Mouse (Mus musculus) ovary, postnatal 14 days (tissue): Measurements from ENCODE around the gene Vps13c.

Experiments used
- DNase-seq: peaks from one replicate; pipeline ENCODE4 v3.0.0; 2022; ENCODE audit warnings: low spot score

Vps13c gene

DNA sequence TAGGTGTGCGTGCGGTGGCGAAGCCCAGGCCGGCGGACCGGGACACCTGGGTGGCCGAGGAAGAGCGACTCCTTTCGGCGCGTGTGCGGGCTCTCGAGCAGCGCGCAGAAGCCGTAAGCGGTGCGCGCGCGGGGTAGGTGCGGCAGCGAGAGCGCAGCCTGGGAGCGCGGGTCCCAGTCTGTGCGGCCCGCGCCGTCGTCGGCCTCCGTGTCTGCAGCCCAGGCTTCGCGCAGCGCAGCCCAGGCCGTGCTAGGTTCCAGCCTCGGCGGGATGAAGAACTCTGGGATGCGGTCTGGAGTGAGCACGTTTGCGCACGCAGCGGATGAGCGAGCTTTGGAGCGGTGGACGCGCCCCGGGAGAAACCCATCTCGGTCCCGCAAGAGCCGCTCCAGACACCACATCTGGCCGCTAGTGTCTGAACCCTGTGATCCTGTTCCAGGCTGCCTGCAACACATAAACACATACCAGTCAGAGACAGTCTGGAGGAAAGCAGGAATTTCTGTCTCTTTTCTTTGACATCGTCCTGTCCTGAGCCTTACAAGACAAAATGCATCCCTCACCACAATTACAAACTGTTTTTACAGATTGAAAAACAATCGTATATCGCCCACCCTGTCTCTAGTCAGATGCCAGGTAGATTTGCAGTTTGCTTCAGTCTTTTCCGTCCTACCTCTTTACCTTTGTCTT is 8.7 kb upstream of the Vps13c start:
- no peak for DNase-seq

DNA sequence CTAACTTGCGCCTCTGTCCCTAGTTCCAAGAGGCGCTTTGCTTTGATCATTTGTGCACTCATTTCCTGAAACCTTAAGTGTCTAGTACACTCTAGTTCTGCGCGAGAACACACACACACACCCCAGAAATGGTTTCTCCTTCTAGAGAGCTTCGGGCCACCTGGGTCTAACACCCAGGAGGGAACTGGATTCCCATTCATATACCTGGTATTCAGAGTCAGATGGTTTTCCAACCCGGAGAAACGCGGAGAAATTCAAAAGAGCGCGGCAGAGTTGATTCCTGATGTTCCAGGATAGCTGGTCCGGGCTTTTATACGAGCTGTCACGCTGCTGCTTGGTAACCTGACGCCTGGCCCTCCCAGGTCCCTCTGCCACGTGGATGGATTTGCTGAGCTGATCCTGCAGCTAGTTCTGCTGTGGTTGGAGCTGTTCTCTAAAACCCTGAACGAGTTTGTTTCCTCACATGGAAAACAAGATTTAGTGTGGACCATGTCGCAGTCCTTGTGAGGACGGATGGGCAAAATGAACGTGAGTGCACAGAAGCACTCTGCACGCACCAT is 8.1 kb upstream of the Vps13c start, which contains the start of gene C2cd4a:
C2cd4a (minus strand) TSS at position 285 of the 560 bp plus-strand sequence.
- no peak for DNase-seq

DNA sequence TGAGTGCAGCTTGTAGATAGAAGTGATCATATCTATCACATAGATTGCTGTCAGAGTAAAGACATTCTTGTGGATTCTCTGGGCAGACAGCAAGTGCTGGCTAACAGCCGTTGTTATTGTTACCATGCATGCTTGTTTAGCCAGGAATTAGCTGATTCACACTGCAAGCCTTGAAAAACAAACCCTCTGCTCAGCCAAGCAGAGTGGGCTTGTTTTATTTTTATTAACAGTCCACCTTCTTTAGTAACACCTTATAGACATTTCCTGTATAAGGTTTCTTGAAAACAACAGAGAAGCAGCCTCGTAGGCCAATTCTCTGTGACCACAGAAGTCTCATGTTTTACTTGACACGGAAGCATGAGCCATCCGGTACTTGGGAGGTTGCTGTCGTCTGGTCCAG is 5.7 kb upstream of the Vps13c start:
- DNase-seq = no peak

DNA sequence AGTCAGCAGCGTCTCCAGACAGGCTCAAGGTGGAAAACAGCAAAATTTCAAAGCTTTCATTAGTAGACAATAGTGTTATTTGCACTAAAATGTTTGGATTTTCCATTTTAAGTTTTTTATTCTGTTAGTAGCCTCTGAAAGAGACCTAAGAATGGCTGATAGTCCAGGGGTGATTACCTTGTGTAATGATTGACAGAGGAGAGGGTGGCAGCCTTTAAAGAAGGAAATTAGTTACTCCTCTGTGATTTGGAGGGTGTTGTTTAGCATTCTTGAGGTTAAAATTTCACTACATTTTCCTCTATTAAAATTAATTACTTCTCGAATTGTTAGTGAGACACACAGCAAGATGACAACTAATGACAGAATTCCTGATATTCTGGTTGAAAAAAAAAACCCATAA is 2.9 kb upstream of the Vps13c start:
- DNase-seq = no peak

DNA sequence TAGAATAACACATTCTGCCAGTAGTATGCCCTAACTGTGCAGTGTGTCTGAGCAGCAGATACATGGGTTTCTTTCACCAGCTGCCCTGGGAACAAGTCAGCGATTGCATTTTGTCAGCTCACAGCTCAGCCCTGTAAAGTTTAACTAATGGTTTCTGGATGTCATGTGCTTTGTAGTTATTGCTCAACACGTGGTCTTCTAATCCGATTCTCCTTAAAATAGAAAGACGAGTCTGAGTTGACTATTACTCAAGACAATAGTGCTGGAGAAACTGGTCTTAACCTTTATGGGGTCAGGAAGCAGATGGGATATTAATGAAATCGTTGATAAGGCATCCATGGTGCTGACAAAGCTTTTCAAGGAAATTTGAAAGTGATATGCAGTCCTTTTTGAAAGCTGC is 2.6 kb downstream of the Vps13c start:
- no peak for DNase-seq

DNA sequence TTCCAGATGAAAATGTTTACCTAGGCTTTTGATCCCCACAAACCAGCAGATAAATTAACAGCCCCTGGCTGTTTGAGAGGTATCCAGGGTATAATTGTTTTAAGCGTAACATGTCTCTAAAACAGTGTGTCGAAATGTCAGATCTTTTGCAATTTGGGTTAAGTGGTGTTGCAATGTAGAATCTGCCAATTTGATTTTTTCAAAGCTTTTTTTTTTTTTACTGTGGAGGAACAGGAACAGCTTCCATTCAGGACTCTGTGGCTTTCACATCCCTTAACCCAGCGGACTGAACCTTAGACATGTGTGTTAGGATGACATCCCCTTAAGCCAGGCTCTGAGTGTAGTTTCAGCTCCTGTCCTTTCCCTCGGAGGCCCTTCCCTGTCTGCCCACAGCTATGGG is 4.8 kb downstream of the Vps13c start:
- DNase-seq = no peak

DNA sequence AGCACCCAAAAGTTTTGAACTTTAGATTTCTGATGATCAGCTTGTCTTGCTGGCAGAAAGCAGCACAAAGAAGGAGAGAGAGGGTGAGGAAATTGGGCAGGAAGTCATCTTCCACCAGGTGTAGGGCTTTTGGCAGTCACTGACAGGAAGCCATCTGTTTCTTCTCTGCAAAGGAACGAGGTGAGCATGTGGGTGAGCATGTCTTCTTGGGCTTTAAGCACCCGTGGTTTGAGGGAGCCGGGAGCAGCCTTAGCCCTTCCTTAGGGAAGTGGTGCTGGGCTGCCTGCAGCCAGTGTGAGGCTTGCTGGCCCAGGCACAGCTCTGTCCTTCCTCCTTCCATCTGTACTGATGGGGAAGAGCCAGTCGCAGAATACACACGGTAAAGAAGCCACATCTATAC is 5.5 kb downstream of the Vps13c start:
- no peak for DNase-seq

DNA sequence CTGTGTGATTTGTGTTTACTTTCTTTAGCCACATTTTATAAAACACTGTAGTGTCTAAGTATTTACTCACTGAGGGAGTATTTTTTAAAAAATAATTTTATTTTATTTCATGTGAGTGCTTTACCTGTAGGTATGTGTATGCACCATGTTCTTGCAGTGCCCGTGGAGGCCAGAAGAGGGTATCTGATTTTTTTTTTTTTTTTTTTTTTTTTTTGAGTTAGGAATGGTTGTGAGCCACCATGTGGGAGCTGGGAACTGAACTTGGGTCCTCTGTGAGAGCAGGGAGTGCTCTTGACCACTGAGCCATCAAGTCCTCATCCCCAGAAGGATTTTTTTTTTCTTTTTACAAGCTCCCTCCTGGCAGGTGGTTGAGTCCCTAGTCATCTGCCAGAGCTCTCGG is 5.9 kb downstream of the Vps13c start:
- no peak for DNase-seq

DNA sequence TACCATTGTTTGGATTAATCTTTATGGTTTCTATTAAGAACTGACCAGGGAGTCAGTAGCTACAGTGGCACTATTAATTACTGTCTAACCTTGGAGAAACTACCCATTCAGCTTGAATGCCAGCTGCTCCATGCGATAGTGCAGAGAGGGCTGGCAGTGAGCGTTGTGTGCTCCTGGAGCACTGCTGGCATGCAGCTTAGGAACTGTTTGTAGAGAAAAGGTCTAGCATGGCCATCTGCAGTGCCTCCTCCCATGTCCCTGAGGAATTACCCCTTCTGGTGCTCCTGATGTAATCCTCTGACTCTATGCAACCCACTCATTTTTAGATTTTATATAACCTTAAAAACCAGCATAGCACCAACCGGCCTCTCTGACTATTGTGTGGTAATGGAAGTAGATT is 7.4 kb downstream of the Vps13c start:
- DNase-seq = no peak

DNA sequence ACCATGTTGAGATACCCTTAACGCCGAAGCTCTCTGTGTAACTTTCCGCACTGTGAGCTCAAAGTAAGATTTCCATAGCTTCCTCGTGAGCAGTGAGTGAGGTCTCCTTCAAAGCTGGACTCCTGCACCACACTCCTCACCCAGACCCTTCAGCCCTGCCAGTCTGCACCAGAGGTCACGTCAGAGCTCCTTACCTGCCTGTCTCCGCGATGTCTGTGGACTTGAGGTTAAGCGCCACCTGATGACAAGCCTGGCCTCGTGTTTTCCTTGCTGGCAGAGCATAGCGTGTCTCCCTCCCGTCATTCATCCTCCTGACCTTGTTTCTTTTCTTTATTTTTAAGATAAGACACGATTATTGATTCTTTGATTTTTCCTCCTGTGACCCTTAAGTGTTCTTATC is 9.2 kb downstream of the Vps13c start:
- no peak for DNase-seq

DNA sequence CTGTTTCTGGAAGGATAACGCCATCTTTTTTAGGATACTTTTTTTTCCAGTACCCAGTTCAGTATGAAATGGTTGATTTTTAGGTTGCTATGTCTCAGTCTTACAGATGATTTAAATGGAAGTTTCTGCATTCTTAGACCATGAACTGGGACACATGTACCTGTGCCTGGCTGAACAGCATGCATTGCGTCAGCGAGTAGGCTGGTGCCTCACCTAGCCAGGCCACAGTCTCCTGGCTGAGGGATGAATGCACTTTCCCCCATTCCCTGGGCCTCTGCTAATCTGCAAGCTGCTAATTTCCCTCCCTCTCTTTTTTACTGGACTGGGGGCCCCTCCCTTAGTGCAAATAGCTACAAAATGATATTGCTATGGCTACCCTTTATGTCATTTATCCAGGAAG is 9.7 kb downstream of the Vps13c start:
- no peak for DNase-seq

DNA sequence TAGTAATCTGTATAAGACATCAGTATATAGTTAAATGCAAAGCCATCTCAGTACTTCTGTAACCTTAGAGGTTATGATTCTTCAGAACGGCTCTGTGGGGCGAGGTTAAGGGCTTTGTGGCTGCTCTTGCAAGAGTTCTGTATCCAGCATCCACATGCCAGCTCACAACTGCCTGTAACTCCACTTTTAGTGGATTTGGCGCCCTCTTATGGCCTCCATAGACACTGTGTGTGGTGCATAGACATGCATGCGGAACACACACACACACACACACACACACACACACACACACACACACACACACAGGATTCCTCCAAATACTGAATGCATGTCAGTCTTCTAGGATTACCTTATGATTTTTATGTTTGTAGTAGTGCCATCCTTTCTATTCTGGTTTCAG is 11.0 kb downstream of the Vps13c start:
- no peak for DNase-seq

DNA sequence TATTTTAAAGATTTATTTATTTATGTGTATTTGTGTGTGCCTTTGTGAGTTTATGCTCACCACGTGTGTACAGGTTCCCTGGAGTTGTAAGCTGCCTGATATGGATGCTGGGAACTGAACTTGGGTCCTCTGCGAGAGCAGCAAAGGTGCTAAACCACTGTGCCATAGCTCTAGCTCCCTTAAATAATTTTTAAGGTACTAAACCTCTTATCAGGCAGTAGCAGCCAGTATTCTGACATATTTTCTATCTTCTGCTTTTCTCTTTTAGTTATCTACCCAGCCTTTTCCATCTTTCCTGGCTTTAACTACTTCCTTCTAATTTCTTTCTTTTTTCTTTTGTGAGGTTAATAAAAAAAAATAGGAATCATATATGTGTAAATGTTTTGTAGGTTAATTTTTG is 20.1 kb downstream of the Vps13c start:
- DNase-seq = no peak

DNA sequence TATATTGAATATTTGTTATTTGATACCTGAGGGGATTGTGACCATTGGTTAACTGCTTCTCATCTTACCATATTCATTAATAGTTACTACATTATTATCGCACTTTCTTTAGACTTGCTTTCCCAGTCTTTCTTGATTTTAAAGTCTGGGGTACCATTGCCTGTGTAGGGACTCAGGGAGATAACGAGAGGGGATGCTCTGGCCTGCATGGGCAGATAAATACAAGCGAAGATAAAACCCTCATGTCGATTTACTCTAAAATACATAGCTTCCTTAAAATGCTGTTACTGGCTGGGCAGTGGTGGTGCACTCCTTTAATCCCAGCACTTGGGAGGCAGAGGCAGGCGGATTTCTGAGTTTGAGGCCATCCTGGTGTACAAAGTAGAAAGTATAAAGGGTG is 23.1 kb downstream of the Vps13c start:
- no peak for DNase-seq

DNA sequence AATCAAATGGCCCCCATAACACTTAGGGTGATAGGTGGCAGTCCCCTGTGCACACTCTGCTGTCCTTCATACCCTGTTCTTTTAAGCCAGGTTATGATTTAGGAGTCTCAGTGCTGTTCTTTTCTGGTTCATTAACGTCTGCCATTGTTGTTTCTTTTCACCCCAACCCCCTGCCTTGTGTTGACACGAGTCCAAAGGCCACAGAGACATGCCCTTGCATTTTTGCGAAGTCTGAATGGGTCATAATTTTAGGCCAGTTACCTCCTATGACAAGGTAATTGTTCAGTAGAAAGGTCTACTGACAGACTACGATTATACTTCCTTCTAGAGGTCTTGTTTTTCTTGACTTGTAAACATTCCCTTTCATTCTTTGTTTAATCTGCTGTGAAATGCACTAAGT is 23.8 kb downstream of the Vps13c start:
- DNase-seq = no peak

DNA sequence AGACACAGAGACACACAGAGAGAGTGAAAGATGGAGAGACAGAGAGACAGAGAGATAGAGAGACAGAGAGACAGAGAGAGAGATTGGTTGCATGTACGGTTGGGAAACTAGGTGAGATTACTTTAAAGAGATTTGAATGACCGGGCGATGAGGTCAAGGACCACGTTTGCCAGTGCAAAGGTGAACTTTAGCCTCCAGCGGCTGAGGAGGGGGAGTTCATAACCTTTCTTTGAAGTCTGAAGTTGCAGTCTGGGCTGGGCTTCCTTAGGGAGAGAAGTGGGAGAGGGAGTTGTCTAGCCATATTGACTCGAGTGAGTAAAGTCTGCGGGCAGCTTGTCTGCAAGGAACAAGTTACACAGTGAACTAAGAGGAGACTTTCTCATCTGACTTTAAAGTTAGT is 25.2 kb downstream of the Vps13c start:
- no peak for DNase-seq

DNA sequence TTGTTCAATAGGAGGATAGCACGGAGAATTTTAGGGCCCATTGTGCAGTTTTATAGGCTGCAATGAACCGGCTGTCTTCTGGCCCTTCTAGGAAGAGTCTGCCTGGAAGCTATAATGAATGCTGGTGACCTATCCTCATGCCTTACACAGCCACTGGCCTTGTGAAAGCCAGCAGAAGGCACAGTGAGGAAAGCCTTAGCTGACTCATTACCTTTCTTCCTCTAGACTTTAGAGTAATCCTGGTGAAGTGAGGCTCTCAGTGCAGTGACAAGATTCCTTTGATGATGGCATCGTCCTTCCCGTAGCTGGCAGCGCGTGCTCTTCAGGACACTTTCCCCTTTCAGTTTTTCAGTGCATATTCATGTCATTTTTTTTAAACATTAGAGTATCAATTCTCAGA is 27.2 kb downstream of the Vps13c start:
- DNase-seq = no peak

DNA sequence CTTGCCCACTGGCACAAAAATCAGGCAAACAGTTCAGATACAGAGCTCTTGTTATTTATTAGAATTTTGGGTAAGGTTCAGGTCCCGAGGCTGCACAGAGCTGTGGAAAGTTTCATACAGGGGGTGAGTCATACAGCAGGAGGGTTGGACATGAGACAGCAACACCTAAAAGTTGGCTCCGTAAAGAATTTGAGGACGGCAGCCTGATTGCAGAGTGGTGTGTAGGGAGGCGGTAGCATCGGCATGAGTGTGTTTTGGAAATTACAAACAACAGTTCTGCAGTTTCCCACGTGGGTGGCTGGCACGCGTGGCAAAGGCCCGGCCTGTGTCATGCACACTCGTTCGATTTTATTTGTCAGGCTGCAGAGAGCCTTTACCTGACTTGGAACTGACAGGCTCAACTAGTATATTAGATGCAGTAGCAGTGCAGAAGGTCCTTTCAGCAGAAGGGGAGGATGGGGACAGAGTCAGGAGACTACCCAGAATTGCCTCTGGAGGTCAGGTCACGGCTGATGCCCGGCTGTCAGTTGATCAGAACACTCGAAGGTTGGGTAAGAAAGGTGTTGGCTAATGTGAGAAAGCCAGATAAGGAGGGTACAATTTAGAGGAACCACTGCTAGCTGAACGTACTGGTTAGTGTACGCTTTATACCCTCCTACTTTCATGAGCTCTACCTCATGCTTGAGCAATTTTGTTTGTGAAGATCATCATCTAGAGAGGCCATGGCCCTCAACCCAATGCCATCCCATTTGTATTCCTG is 29.7 kb downstream of the Vps13c start:
- no peak for DNase-seq

DNA sequence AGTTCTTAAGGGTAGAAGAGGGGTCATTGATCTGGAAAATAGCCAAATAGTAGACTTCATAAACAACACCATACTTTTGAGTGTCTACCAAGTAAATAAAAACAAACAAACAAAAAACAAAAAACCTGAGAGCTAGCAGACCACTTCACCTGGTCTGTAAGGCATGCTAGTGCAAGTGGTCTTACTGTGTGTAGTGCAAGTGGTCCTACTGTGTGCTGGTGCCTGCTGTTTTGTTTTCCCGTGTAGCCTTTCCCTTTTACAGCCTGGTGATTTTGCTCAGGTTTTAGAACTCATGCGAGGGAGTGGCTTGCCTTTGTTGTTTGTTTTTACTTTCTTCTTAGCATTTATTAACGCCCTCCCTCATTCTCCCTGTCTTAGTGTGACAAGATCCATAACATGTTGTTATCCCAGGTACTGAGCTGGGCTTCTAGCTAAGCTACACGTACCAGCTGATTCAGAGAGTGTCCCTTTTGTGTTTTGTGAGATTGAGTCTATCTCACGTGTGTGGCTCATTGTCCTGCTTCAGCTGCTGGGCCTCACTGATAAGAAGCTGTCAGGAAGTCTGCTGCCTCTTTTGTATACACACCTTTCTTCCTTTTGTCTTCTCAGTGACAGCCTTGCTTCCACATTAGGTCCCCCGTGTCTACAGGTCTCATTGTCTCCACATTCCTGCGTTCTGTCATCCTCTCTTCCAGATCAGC is 34.5 kb downstream of the Vps13c start:
- no peak for DNase-seq

DNA sequence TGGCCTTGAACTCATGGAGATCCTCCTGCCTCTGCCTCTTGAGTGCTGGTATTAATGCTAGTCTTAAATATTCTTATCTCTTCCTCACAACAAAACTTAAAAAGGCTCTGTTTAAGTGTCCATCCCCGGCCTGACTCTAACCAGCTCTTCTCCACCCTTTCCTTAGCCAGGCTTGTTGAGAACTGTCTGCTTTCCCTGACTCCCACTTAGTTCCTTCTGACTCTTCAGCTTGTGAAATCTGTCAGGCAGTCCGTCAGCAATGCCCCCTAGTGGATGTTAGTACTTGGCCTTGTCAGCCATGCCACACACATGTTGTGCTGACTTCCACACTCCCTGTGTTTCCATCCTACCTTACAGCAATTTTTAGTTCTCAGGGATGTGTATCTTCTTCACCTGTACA is 35.1 kb downstream of the Vps13c start:
- no peak for DNase-seq

DNA sequence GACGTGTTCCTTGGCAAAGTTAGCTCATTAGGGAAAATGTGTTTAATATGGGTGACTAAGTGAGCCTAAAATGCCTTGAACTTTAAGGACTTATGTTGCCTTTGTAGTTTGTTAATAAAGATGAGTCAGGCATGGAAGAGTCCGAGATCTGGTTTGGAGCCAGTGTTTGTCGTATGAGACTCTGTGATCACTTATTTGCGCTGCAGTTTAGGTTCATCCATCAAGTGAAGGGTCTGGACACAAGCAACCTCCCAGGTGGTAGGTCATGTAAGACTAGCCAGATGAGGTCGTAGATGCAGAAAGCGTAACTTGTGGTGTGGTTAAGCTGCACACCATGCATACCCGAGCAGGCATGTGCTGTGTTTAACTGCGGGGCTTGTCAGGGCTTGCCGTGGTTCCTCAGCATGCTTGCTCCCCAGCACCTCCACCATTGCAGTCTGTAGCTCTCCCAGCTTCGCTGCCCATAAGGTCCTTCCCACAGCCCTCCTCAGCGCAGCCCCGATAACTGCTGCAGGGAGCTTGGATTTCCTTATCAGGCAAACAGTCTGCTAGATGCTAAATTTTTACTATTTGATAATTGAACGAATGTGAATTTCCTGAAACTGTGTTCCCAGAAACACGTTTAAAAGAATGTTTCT is 37.0 kb downstream of the Vps13c start:
- DNase-seq = no peak

DNA sequence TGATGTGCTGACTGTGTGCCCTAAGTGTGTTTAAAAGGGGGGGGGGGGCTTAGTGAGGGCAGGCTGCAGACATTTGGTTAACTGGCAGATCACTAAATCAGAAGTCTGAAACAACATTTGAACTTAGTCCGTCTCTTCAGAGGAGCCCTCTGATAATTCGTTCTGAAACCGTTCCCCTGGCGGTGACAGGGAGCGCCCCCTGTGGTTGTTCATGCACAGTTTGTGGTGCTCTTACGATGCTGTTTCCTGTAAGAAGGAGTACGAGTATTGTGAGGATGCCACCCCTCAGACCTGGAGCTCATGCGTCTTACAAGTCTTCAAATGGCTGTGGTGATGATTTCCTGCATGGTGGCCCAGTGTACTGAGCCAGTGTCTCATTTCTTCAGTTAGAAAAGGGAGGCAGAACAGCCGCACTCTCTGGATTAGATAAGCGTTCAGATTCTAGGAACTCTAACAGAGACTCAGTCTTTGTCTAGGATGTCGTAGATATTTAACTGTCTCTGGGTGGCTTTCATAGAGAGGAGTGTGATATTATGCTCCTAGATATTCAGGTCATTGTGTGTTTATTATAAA is 38.1 kb downstream of the Vps13c start:
- DNase-seq = no peak
